Mouse (Mus musculus): Measurements from ENCODE around the gene Nos2. TPM values are rescaled to one million over a fixed set of nuclear protein-coding genes. Genes with fewer than 3 reads are reported as not detected.

Nos2 gene
- not detected in 2 replicates for total RNA-seq (2015; ENCODE audit: low replicate concordance)
- total RNA-seq (2017; ENCODE audit: low replicate concordance), result not detected in 2 replicates

GRCm38 (mm10) chr11:78920411-78920939, at the start of gene Nos2:
Nos2 (plus strand) TSS chr11:78920787.
- no peak for ATAC-seq (replicated peaks; ENCODE audit: low FRiP score, poor library complexity, severe bottlenecking)

- no peak for ATAC-seq (replicated peaks; ENCODE audit: low FRiP score, poor library complexity, severe bottlenecking)
Measured at GRCm38 (mm10) chr11:78870891-78871290, 49.7 kb upstream of the Nos2 start.

GRCm38 (mm10) chr11:78872782-78873181, 47.8 kb upstream of the Nos2 start:
- no peak for ATAC-seq (replicated peaks; ENCODE audit: low FRiP score, poor library complexity, severe bottlenecking)

- no peak for ATAC-seq (replicated peaks; ENCODE audit: low FRiP score, poor library complexity, severe bottlenecking)
Measured at GRCm38 (mm10) chr11:78879727-78880126, 40.9 kb upstream of the Nos2 start.

GRCm38 (mm10) chr11:78886693-78887092, 33.9 kb upstream of the Nos2 start:
- no peak for ATAC-seq (replicated peaks; ENCODE audit: low FRiP score, poor library complexity, severe bottlenecking)

GRCm38 (mm10) chr11:78887102-78887971, 33.2 kb upstream of the Nos2 start:
- ATAC-seq (replicated peaks; ENCODE audit: low FRiP score, poor library complexity, severe bottlenecking), result no peak

GRCm38 (mm10) chr11:78889156-78889555, 31.4 kb upstream of the Nos2 start:
- ATAC-seq (replicated peaks; ENCODE audit: low FRiP score, poor library complexity, severe bottlenecking), result no peak

GRCm38 (mm10) chr11:78896357-78897123, 24.0 kb upstream of the Nos2 start:
- peak; percentile 85 for ATAC-seq (replicated peaks; ENCODE audit: low FRiP score, poor library complexity, severe bottlenecking)

GRCm38 (mm10) chr11:78915473-78915872, 5.1 kb upstream of the Nos2 start:
- ATAC-seq (replicated peaks; ENCODE audit: low FRiP score, poor library complexity, severe bottlenecking), result no peak

GRCm38 (mm10) chr11:78916410-78916809, 4.2 kb upstream of the Nos2 start:
- no peak for ATAC-seq (replicated peaks; ENCODE audit: low FRiP score, poor library complexity, severe bottlenecking)

- no peak for ATAC-seq (replicated peaks; ENCODE audit: low FRiP score, poor library complexity, severe bottlenecking)
Measured at GRCm38 (mm10) chr11:78919745-78920144, 842 bp upstream of the Nos2 start.

GRCm38 (mm10) chr11:78922678-78923407, 2.3 kb downstream of the Nos2 start:
- ATAC-seq (replicated peaks; ENCODE audit: low FRiP score, poor library complexity, severe bottlenecking), result peak; percentile 42; the same call in 1 of the 2 replicates

- no peak for ATAC-seq (replicated peaks; ENCODE audit: low FRiP score, poor library complexity, severe bottlenecking)
Measured at GRCm38 (mm10) chr11:78924111-78924510, 3.5 kb downstream of the Nos2 start.

GRCm38 (mm10) chr11:78924916-78925315, 4.3 kb downstream of the Nos2 start:
- ATAC-seq (replicated peaks; ENCODE audit: low FRiP score, poor library complexity, severe bottlenecking), result no peak

- ATAC-seq (replicated peaks; ENCODE audit: low FRiP score, poor library complexity, severe bottlenecking), result no peak
Measured at GRCm38 (mm10) chr11:78929345-78929744, 8.8 kb downstream of the Nos2 start.

GRCm38 (mm10) chr11:78934307-78934706, 13.7 kb downstream of the Nos2 start:
- no peak for ATAC-seq (replicated peaks; ENCODE audit: low FRiP score, poor library complexity, severe bottlenecking)

GRCm38 (mm10) chr11:78934727-78935126, 14.1 kb downstream of the Nos2 start:
- ATAC-seq (replicated peaks; ENCODE audit: low FRiP score, poor library complexity, severe bottlenecking), result no peak

- ATAC-seq (replicated peaks; ENCODE audit: low FRiP score, poor library complexity, severe bottlenecking), result no peak
Measured at GRCm38 (mm10) chr11:78935178-78935577, 14.6 kb downstream of the Nos2 start.

- no peak for ATAC-seq (replicated peaks; ENCODE audit: low FRiP score, poor library complexity, severe bottlenecking)
Measured at GRCm38 (mm10) chr11:78943083-78943482, 22.5 kb downstream of the Nos2 start.

- no peak for ATAC-seq (replicated peaks; ENCODE audit: low FRiP score, poor library complexity, severe bottlenecking)
Measured at GRCm38 (mm10) chr11:78950365-78950764, 29.8 kb downstream of the Nos2 start.

Measured in erythroblast, adult 5-6 weeks (primary cell).